Mouse (Mus musculus) spleen, adult 2 months (tissue): ENCODE data around the gene A3galt2. TPM values are rescaled to one million over a fixed set of nuclear protein-coding genes. Genes with fewer than 3 reads are reported as not detected.

ENCODE experiments used
- DNase-seq, 2 experiments: peaks; one replicate each; pipeline versions ENCODE4 v3.0.0 to v3.0.0-alpha.2; 2012 to 2021; ENCODE audit warnings: low spot score in 2 of 2, low read depth in 1 of 2
- H3K27ac ChIP-seq: fragments of 200-500 bp; 2 replicates; pipeline ENCODE4 v1.5.1; 2012; ENCODE audit warnings: low read length, inconsistent platforms; ENCODE audit not compliant: insufficient read depth
- H3K27me3 ChIP-seq: fragments of 200-500 bp; 2 replicates; pipeline ENCODE4 v1.6.1; 2012; ENCODE audit warnings: mild to moderate bottlenecking, moderate library complexity, low read length, inconsistent platforms; ENCODE audit not compliant: control insufficient read depth, insufficient read depth
- H3K36me3 ChIP-seq: fragments of 200-500 bp; 2 replicates; pipeline ENCODE4 v1.6.1; 2012; ENCODE audit warnings: mild to moderate bottlenecking, low read length, inconsistent platforms; ENCODE audit not compliant: control insufficient read depth, insufficient read depth
- H3K4me1 ChIP-seq: fragments of 200-500 bp; 2 replicates; pipeline ENCODE4 v1.6.1; 2011; ENCODE audit warnings: inconsistent platforms; ENCODE audit not compliant: control insufficient read depth, insufficient read depth, insufficient read length
- H3K4me3 ChIP-seq: fragments of 200-500 bp; 2 replicates; pipeline ENCODE4 v1.5.1; 2011; ENCODE audit warnings: mild to moderate bottlenecking, inconsistent platforms; ENCODE audit not compliant: insufficient read depth, insufficient read length; ENCODE audit errors: extremely low read depth
- CTCF ChIP-seq: fragments of 200-500 bp; IDR thresholded peaks from 2 replicates; pipeline ENCODE4 v1.5.1; 2011; ENCODE audit warnings: mild to moderate bottlenecking, inconsistent platforms; ENCODE audit not compliant: insufficient read depth, insufficient read length, insufficient replicate concordance; ENCODE audit errors: extremely low read depth
- POLR2A ChIP-seq: fragments of 200-500 bp; IDR thresholded peaks from 2 replicates; pipeline ENCODE4 v1.6.1; 2011; ENCODE audit warnings: low read depth, low read length, inconsistent platforms
- WGBS: fragments of 180-500 bp; shearing (Covaris S2); methylation state at CpG from one replicate; pipeline ENCODE4 v1.1.7; 2018; 5-methylcytosine and 5-hydroxymethylcytosine counted together
- polyA plus RNA-seq: library from polyadenylated mRNA; depleted of rRNA; stranded (reverse); fragments of >200 nt; gene quantifications from 2 replicates; pipeline ENCODE4 v1.2.3, GENCODE M21; 2012

A3galt2 gene
- polyA plus RNA-seq, 1 experiment, result 0.41 TPM

DNA sequence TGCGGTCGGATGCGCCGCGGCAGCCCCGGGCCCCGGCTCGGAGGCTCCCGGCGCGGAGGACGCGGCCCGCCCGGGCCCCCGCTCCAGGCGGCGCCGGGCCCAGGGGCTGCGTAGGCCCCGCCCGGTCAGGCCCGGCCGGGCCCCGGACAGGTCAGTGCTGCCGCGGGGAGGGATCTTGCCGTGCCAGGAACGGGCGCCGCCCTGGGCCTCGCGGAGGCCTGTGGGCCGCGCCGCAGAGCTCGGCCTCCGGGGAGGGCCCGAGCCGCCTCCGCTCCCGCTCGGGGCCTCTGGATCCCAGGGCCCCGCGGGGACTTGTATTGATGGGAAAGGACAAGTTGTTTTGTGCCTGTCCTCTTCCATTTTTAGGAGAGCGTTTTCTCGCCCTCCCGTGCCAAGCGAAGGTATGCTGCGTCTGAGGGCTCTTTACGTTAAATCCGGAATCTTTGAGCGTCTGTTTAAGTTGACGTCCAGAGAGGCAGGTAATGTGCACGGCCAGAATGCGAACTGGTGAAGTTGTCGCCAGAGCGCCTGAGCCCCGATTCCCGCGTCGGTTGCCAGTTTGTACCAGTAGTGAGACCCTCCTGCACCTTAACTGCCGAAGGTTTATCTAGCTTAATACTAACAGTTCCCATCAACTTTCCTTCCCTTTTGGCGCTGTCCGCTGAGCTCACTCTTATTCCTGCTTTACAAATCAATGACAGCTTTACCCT is 27.3 kb upstream of the A3galt2 start:
- peak overlapping the region; percentile 92 for H3K4me3 ChIP-seq
- H3K36me3 ChIP-seq, result peaks cover 1% of the 10 kb centered on the region; the same call in 1 of the 2 replicates
- TF ChIP-seq POLR2A (no peak), CTCF (no peak)
- H3K27ac ChIP-seq, result peak overlapping the region; percentile 92
- DNase-seq, result no peak
- peaks cover 16% of the 10 kb centered on the region for H3K4me1 ChIP-seq
- under 1% methylated on average over 63 of the region's 65 CpGs for WGBS
- no peaks in the 10 kb centered on the region for H3K27me3 ChIP-seq

DNA sequence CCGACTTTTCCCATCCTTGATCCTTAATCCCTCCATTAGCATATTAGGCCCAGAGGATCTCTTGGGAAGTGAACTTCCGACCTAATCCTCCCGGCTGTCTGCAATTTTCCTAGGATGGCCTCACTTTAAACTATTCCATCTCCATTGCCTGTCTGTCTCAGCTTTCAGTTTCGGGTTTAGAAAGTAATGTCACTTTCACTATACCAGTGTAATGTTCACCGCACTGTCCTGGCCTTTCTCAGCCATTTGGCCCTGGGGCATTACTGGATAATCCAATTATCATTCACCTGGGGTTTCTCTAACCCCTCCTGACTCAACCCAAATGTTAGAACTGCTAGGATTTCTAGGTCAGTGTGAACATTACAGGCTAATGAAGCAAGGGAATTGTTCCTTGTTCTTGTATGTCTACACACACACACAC is 26.7 kb upstream of the A3galt2 start:
- no peak for TF ChIP-seq CTCF
- no peak for TF ChIP-seq POLR2A
- Histone ChIP-seq H3K4me3 (peak overlapping the region; percentile 92), H3K27ac (peak overlapping the region; percentile 92), H3K4me1 (peaks cover 20% of the 10 kb centered on the region), H3K36me3 (no peaks in the 10 kb centered on the region; the same call in 1 of the 2 replicates), H3K27me3 (no peaks in the 10 kb centered on the region)
- 0% methylated on average over 5 of the region's 5 CpGs for WGBS
- DNase-seq, result no peak

GRCm38 (mm10) chr4:128729033-128729708 is 26.0 kb upstream of the A3galt2 start:
- WGBS, result 35% methylated on average over 15 of the region's 15 CpGs
- H3K36me3 ChIP-seq, result no peaks in the 10 kb centered on the region; the same call in 1 of the 2 replicates
- peak overlapping the region; percentile 39; the same call in 1 of the 2 replicates for H3K27ac ChIP-seq
- H3K27me3 ChIP-seq, result no peaks in the 10 kb centered on the region
- H3K4me1 ChIP-seq, result peaks cover 28% of the 10 kb centered on the region
- no peak for DNase-seq
- TF ChIP-seq POLR2A (no peak), CTCF (no peak)
- H3K4me3 ChIP-seq, result peak overlapping the region; percentile 92; the same call in 1 of the 2 replicates

GRCm38 (mm10) chr4:128729709-128730037 is 25.5 kb upstream of the A3galt2 start:
- H3K4me3 ChIP-seq, result peak overlapping the region; percentile 92; the same call in 1 of the 2 replicates
- DNase-seq, result no peak
- no peak for TF ChIP-seq CTCF
- no peak for TF ChIP-seq POLR2A

GRCm38 (mm10) chr4:128730271-128730670 is 24.9 kb upstream of the A3galt2 start:
- Histone ChIP-seq H3K27ac (no peak overlapping the region), H3K36me3 (no peaks in the 10 kb centered on the region; the same call in 1 of the 2 replicates), H3K4me1 (peaks cover 37% of the 10 kb centered on the region), H3K27me3 (no peaks in the 10 kb centered on the region), H3K4me3 (no peak overlapping the region)
- no peak for TF ChIP-seq POLR2A
- 91% methylated on average over 6 of the region's 6 CpGs for WGBS
- DNase-seq, result no peak

More at GRCm38 (mm10) chr4:128729709-128730037, 25.5 kb upstream of the A3galt2 start:
- Histone ChIP-seq H3K27ac (peak overlapping the region; percentile 39; the same call in 1 of the 2 replicates), H3K4me1 (peaks cover 33% of the 10 kb centered on the region), H3K27me3 (no peaks in the 10 kb centered on the region), H3K36me3 (no peaks in the 10 kb centered on the region; the same call in 1 of the 2 replicates)
- WGBS, result 22% methylated on average over 5 of the region's 5 CpGs

DNA sequence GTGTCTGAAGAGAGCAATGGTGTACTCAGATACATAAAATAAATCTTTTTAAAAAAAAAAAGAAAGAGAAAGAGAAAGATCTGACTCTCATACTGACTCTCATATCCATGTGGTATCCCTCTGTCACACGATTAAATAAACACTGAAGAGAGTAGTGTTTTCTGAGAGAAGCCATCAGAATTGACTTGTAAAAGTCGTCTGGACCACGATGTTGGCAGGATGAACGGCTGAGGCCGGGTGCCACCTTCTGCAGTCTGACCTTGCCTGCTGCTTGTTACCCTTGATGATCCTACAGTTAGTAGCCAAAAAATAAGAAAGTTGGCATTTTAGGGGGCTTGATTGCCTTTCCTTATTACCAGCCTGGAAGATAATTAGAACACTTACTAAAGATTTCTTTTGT is 22.4 kb upstream of the A3galt2 start:
- H3K27me3 ChIP-seq, result no peaks in the 10 kb centered on the region
- H3K36me3 ChIP-seq, result no peaks in the 10 kb centered on the region; the same call in 1 of the 2 replicates
- peaks cover 50% of the 10 kb centered on the region; the same call in 1 of the 2 replicates for H3K4me1 ChIP-seq
- no peak for DNase-seq
- no peak overlapping the region; the same call in 1 of the 2 replicates for H3K27ac ChIP-seq
- TF ChIP-seq POLR2A (no peak), CTCF (no peak)
- WGBS, result 41% methylated on average over 5 of the region's 5 CpGs
- no peak overlapping the region for H3K4me3 ChIP-seq

GRCm38 (mm10) chr4:128733496-128733895 is 21.7 kb upstream of the A3galt2 start:
- WGBS, result 27% methylated on average over 6 of the region's 6 CpGs
- Histone ChIP-seq H3K27ac (peak overlapping the region; percentile 84), H3K27me3 (no peaks in the 10 kb centered on the region), H3K4me3 (no peak overlapping the region), H3K4me1 (peaks cover 50% of the 10 kb centered on the region; the same call in 1 of the 2 replicates), H3K36me3 (no peaks in the 10 kb centered on the region; the same call in 1 of the 2 replicates)
- no peak for TF ChIP-seq POLR2A
- TF ChIP-seq CTCF, result no peak
- peak; percentile 49 to 55 for DNase-seq
